Mouse (Mus musculus) left cerebral cortex, adult 8-10 months (tissue): ENCODE results near the gene Adgb. TPM values are rescaled to one million over a fixed set of nuclear protein-coding genes. Genes with fewer than 3 reads are reported as not detected.

ENCODE experiments used
- total RNA-seq, 4 experiments: library from RNA; stranded (reverse); gene quantifications; 2 replicates each; pipeline ENCODE4 v1.2.4; 2022

Adgb gene
- total RNA-seq, 4 experiments from 2014 or later = 0.41 to 0.65 (median 0.56) TPM

Other genes with a start within 250 kb of the Adgb start
- gene Rab32, start 85.9 kb upstream of the Adgb start, total RNA-seq = 1 to 10 TPM; 2.2 to 3.1 (median 2.8) TPM
- gene Gm10944, start 209.0 kb upstream of the Adgb start, total RNA-seq = not detected